Mouse (Mus musculus) E14TG2a.4 (cell line): ENCODE data around the gene Nptxr.

ENCODE experiments used
- CTCF ChIP-seq: conservative IDR thresholded peaks from 2 replicates; pipeline ENCODE4 v1.5.1; 2014; ENCODE audit warnings: low read length
- NANOG ChIP-seq: IDR thresholded peaks from 2 replicates; pipeline ENCODE4 v1.6.1; 2014; ENCODE audit warnings: borderline replicate concordance, low read length, mixed read lengths
- POU5F1 ChIP-seq: IDR thresholded peaks from 2 replicates; pipeline ENCODE4 v1.6.1; 2014; ENCODE audit warnings: low read length, borderline replicate concordance

GRCm38 (mm10) chr15:79822265-79823199 is 18.0 kb upstream of the Nptxr start:
- TF ChIP-seq CTCF: no peak
- TF ChIP-seq POU5F1: no peak
- no peak for TF ChIP-seq NANOG
